Mouse (Mus musculus) testis, adult 2 months (tissue): ENCODE measurements around the gene Sec24b.

Experiments
- CTCF ChIP-seq: fragments of 200-500 bp; IDR thresholded peaks from 2 replicates; pipeline ENCODE4 v1.5.1; 2012; ENCODE audit warnings: low read depth, mild to moderate bottlenecking, inconsistent platforms, low read length, moderate library complexity; ENCODE audit not compliant: control insufficient read depth, insufficient read depth, insufficient replicate concordance
- POLR2A ChIP-seq: fragments of 200-500 bp; IDR thresholded peaks from 2 replicates; pipeline ENCODE4 v1.6.1; 2012; ENCODE audit warnings: low read depth, mild to moderate bottlenecking, inconsistent platforms, low read length, moderate library complexity; ENCODE audit not compliant: control insufficient read depth

DNA sequence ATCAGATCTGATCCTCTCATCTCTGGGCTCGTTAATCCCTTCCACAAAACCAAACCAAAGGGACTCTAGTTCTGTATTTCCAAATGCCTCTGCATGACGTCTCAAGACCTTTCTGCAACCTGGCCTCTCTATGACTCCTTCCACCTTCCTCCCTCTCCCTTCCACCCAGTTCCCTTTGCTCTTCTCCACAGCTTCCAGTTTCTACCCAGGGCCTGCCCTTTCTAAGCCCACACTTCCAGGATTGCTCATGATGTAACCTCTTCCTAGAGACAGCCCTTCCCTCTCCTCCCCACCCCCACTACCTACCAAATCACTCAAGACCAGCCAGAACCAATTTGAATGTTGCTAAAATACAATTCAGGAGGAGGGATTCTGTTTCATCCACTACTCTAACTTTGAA is 2.9 kb downstream of the Sec24b start:
- TF ChIP-seq POLR2A (no peak), CTCF (no peak)
